Mouse (Mus musculus): Measurements from ENCODE around the gene Meaf6.

Gene Meaf6

GRCm38 (mm10) chr4:125144627-125145026, 59.7 kb downstream of the Meaf6 start:
- no peak for DNase-seq (ENCODE audit: low spot score)

- DNase-seq (ENCODE audit: low spot score): no peak
Observed at GRCm38 (mm10) chr4:125145213-125145612, 60.3 kb downstream of the Meaf6 start.

GRCm38 (mm10) chr4:125147970-125148369, 63.0 kb downstream of the Meaf6 start:
- no peak for DNase-seq (ENCODE audit: low spot score)

DNA sequence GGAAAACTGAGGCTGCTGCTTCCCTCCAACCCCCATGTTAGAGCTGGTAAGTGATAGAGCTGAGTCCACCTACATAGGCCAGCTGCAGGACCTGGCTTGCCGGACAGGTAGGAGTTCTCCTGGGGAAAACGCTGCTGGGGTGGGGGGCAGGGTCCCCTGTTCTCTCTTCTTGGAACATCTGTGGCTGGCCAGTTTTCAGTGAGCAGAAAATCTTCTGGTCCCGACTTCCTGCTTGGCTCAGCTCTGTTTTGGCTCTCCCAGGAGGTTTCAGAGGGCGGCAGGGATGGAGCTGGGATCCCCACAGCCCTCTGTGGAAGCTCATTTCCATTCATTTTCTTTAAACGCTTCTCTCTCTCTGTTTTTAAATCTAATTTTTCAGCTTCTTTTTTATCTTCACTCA, 64.5 kb downstream of the Meaf6 start:
- no peak for DNase-seq (ENCODE audit: low spot score)

GRCm38 (mm10) chr4:125152469-125152868, 67.5 kb downstream of the Meaf6 start:
- no peak for DNase-seq (ENCODE audit: low spot score)

GRCm38 (mm10) chr4:125153659-125154241, 68.8 kb downstream of the Meaf6 start:
- DNase-seq (ENCODE audit: low spot score): no peak

DNA sequence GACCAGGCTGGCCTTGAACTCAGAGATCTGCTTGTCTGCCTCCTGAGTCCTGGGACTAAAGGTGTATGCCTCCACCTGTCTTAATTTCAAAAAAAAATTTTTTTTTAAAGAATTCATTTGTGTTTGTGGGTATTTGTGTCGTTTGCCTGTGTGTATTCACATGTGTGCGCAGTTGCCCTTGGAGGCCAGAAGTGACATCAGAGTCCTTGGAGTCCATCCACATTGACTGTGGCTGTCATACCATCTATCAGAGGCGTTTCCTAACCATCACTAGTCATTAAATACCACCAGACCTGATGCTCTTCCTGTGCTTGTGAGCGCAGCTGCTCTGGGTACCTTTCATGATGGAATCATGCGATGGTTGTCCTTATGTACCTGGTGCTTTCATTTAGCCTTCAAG, 70.7 kb downstream of the Meaf6 start:
- no peak for DNase-seq (ENCODE audit: low spot score)

DNA sequence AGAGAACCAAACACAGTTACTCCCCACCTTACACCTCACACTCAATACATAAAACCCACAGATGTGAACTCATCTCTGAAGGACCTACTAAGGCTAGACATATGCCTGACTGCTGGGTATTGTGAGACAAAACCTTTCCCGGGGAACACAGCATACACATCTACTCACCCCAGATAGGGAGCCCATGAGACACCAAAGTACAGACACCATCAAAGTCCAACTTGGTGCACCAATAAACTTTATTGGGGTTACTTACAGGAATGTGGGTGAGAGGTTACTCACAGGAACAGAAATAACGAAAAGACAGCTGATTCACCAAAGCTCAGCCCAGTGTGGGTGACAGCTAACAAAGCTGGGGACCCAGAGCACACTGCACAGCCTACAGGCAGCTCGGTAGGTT, 72.4 kb downstream of the Meaf6 start:
- DNase-seq (ENCODE audit: low spot score): no peak

DNA sequence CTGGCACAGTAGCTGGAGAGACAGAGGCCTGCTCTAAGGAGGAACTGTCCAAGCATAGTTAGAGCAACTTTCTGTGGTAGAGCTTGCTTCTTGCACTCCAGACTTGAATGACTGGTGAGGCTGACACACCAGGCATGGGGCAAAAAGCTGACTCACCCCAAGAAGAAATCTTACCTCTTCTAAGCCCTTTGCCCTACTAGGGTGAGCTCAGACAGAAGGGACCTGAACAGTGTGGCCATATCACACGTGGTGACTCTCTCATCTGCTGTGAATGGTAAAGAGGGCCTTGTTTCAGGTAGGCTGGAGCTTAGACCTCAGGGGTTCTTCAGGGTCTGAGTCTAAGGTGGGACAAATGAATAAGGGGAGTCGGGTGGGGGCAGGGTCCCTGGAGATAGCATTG, 73.1 kb downstream of the Meaf6 start:
- no peak for DNase-seq (ENCODE audit: low spot score)

DNA sequence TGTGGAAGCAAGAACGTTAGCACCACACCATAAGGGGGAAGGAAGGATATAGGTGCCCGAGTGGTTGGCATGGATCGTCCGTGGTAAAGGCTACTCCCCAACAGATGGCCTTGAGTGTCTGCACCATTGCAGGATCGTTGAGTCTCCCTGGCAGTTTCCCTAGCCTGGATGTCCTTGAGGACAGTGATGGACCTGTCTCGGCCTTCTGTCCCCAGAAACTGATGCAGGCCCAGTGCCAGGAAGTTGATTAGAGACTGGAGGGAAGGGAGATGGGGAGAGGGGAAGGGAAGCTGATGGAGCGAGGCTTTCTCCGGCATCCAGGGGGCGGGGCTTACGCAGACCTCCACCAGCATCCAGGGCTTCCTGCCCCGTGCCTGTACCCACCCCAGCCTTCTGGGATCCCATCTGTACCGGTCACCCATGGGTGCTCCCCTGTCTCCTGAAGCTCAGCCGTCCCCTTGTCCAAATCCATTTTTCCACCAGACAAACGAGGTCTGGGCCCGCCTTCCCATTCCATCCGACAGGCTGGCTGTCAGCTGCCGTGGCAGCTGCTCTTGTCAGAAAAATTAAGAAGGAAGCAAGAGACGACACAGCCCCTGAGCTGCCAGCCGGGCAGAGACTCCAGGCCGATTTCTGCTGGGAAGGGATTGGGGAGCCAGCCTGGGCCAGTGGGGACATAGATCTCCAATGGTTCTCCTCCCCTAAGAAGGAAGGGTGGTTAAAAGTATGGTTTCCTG, 73.8 kb downstream of the Meaf6 start:
- DNase-seq (ENCODE audit: low spot score): no peak

GRCm38 (mm10) chr4:125160320-125160950, 75.5 kb downstream of the Meaf6 start:
- peak; percentile 62 for DNase-seq (ENCODE audit: low spot score)

DNA sequence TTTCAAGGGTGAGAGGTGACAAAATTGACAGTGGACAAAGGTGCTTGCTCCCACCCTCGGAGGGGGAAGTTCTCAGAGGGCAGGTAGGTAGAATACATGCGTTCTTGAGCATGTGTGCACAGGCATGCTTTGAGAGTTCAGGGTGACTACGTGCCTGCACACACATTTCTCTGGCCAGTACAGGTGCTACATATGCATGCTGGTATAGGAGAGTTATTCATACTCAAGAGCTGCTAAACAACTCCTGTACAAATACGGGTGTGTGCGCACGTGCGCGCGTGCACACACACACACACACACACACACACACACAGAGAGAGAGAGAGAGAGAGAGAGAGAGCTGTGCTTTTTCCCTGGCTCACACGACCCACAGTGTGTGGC, 76.0 kb downstream of the Meaf6 start:
- DNase-seq (ENCODE audit: low spot score): no peak

DNA sequence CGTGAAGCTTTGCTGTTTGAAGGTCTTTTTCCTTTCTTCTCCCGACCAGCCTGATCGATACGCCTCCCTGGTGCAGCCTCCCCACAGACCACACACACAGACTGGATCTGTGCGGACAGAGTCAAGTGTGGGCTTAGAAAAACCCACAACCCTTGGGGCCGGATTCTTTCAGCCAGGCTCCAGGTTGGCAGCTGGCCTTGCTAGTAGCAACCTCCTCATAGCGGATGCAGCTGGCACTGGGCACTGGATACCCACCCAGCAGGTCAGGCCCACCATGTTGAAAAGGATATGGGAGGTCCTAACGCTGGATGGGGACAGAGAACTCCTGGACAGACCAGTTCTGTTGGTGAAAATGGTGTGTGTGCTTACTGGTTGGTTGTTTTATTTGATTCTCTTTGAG, 76.5 kb downstream of the Meaf6 start:
- no peak for DNase-seq (ENCODE audit: low spot score)

- no peak for DNase-seq (ENCODE audit: low spot score)
Observed at GRCm38 (mm10) chr4:125162701-125163100, 77.8 kb downstream of the Meaf6 start.
